ENCODE assay signal across 8 mouse cellular contexts in the genomic region with DNA sequence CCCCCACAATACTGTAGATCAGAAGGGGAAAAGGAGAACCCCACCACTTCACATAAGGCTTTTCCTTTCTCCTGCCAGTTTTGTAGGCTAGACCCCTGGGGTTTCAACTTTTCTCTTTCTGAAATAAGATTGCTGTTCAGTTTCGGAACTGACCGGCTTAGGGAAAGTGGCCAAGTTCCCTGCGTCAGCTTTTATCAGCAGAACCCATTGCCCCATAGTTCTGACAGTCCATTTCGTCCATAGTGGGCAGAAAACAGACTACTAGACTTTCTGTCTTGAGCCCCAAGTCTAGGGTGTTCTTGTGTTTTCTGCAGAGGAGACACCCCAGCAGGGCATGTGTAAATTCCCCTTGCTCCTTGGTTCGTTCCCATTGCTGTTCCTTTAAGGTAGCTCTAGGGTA.
DNase-seq lines count a peak whose midpoint lies in the region; ATAC-seq lines count a peak whose summit lies in the region.

No protein-coding gene starts in this region.

- H3K27ac ChIP-seq in heart, embryonic 15.5 days, result no peak overlapping the region
- H3K27ac ChIP-seq in brown adipose tissue, adult 24 weeks (replicated peaks; ENCODE audit: low read depth, low read length), result peak overlapping the region; percentile 63
- H3K27ac ChIP-seq in hindbrain, embryonic 12.5 days, result no peak overlapping the region
- H3K27ac ChIP-seq in midbrain, embryonic 11.5 days (ENCODE audit: low read depth, low read length), result no peak overlapping the region

- no peaks in the 10 kb centered on the region for H3K36me3 ChIP-seq in heart, embryonic 15.5 days
- no peaks in the 10 kb centered on the region for H3K36me3 ChIP-seq in hindbrain, embryonic 12.5 days
- no peaks in the 10 kb centered on the region for H3K36me3 ChIP-seq in midbrain, embryonic 11.5 days (ENCODE audit: control insufficient read depth, insufficient read depth, low read length)

- H3K27me3 ChIP-seq in heart, embryonic 15.5 days, result no peaks in the 10 kb centered on the region
- no peaks in the 10 kb centered on the region for H3K27me3 ChIP-seq in hindbrain, embryonic 12.5 days
- H3K27me3 ChIP-seq in midbrain, embryonic 11.5 days (ENCODE audit: control insufficient read depth, insufficient read depth, low read length), result no peaks in the 10 kb centered on the region

- peaks cover 27% of the 10 kb centered on the region for H3K4me1 ChIP-seq in heart, embryonic 15.5 days (replicated peaks)
- 0 out of 2 replicates have a peak, but pooled peaks cover 3% of the 10 kb centered on the region for H3K4me1 ChIP-seq in brown adipose tissue, adult 24 weeks (ENCODE audit: control insufficient read depth, insufficient read depth, insufficient read length, low read length)
- H3K4me1 ChIP-seq in hindbrain, embryonic 12.5 days, result peaks cover 19% of the 10 kb centered on the region
- peaks cover 11% of the 10 kb centered on the region for H3K4me1 ChIP-seq in midbrain, embryonic 11.5 days (ENCODE audit: control insufficient read depth, insufficient read depth, low read length)

- DNase-seq in heart, postnatal 10 days, result no peak
- no peak for DNase-seq in midbrain, embryonic 11.5 days (ENCODE audit: low spot score, missing footprints)
- no peak for DNase-seq in thymus, adult 18-20 months
- no peak for DNase-seq in adrenal gland, adult 8-10 months
- no peak for DNase-seq in ovary, postnatal 14 days (ENCODE audit: low spot score)

- H3K4me3 ChIP-seq in heart, embryonic 15.5 days, result peak overlapping the region; percentile 88; the same call in 1 of the 2 replicates
- H3K4me3 ChIP-seq in brown adipose tissue, adult 24 weeks (ENCODE audit: insufficient read depth, low read depth, low read length), result peak overlapping the region; percentile 76
- H3K4me3 ChIP-seq in hindbrain, embryonic 12.5 days, result peak overlapping the region; percentile 80; the same call in 1 of the 2 replicates
- 0 out of 2 replicates have a peak overlapping the region, but pooled peaks have one; percentile 54 for H3K4me3 ChIP-seq in midbrain, embryonic 11.5 days (ENCODE audit: low read depth, low read length)

- peak overlapping the region; percentile 93 for H3K4me2 ChIP-seq in heart, embryonic 15.5 days
- H3K4me2 ChIP-seq in hindbrain, embryonic 12.5 days (replicated peaks), result peak overlapping the region; percentile 92
- H3K4me2 ChIP-seq in midbrain, embryonic 11.5 days, result peak overlapping the region; percentile 93; the same call in 1 of the 2 replicates

- H3K9ac ChIP-seq in heart, embryonic 15.5 days, result no peak overlapping the region; the same call in 1 of the 2 replicates
- H3K9ac ChIP-seq in hindbrain, embryonic 12.5 days, result no peak overlapping the region
- H3K9ac ChIP-seq in midbrain, embryonic 11.5 days (ENCODE audit: low read length), result peak overlapping the region; percentile 72; the same call in 1 of the 2 replicates

- ATAC-seq in heart, embryonic 15.5 days (replicated peaks; ENCODE audit: insufficient number of reproducible peaks, insufficient read depth, low FRiP score, low read depth), result no peak
- no peak for ATAC-seq in hindbrain, embryonic 12.5 days (ENCODE audit: low FRiP score)
- ATAC-seq in midbrain, embryonic 11.5 days (ENCODE audit: low FRiP score), result no peak

- intact Hi-C loops in heart, postnatal 10 days (cut with DNase I), result loop anchor here (1.0 to 10.0 kb wide), 3 partner anchors 79 to 667 kb away; no protein-coding TSS in a partner anchor

- H3K9me3 ChIP-seq in heart, embryonic 15.5 days (replicated peaks), result no peaks in the 10 kb centered on the region
- H3K9me3 ChIP-seq in hindbrain, embryonic 12.5 days (replicated peaks), result no peaks in the 10 kb centered on the region
- H3K9me3 ChIP-seq in midbrain, embryonic 11.5 days (ENCODE audit: control insufficient read depth, low read length), result no peaks in the 10 kb centered on the region

- WGBS in heart, embryonic 15.5 days, result 52% methylated on average over 5 of the region's 5 CpGs
- 58% methylated on average over 5 of the region's 5 CpGs for WGBS in hindbrain, embryonic 12.5 days
- 64% methylated on average over 5 of the region's 5 CpGs for WGBS in midbrain, embryonic 11.5 days
